Mouse (Mus musculus): ENCODE data around the gene Adprh.

Gene Adprh

DNA sequence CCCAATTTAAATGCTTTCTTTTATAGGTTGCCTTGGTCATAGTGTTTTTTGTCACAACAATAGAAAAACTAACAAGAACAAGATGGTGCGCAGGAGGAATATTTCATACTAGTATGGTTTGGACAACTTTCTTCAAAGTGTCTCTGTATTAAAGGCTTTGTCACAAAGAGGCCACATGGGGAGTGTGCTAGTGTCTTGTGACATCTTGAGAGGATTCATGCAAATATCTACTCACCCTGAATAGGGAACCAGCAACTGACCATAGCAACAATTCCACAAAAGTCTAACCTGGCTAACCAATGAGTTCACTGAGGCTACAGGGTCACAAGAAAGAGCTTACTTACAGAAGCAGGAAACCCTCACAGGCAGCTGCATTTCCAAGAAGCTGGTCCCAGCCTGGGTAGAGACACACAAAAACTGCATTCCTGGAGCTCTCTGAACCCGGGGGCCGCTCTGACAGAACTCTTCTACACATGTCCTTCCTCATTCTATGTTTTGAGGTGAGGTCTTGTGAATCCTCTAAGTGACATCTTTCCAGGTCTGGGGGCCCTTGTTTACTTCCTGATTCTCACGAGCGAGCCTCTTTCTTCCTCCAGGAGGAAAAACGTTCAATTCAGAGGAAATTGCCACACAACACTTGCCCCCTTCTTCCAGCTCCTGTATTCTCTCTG, 57.3 kb downstream of the Adprh start:
- no peak for DNase-seq (ENCODE audit: low spot score)

DNA sequence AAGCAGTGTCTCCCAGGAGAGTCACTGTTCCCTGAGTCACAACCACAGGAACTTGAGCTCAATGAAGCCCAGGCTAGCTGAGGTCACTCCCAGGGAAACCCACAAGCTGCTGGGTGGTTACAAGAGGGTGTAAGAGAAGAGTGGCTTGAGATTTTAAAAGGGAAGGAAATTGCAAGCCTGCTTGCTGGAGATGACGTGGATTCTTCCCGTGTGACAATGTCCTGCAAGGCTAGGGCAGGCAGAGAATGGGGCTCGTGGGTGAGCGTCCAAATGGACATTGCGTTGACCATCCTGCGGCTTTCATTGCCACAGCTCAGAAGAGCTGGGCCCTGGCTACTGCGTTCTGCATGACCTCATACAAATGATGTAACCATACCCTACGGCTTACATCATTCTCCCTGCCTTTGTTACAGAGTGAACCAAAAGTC, 58.3 kb downstream of the Adprh start:
- DNase-seq (ENCODE audit: low spot score): no peak

Data from embryo, embryonic 10 days (tissue).